Mouse (Mus musculus) lung, embryonic 15.5 days (tissue): ENCODE data around the gene Zc3h7b. TPM values are rescaled to one million over a fixed set of nuclear protein-coding genes. Genes with fewer than 3 reads are reported as not detected.
A peak's percentile ranks its signal among the peaks of the same experiment; 100 is the strongest.

Experiments used
- ATAC-seq: fragments of 200-750 bp; cut with Nextera tagmentation; 2 replicates; pipeline ENCODE4 v1.8.0; 2017; ENCODE audit warnings: moderate number of reproducible peaks, borderline replicate concordance; ENCODE audit not compliant: low FRiP score, low TSS enrichment; ENCODE audit errors: extremely low read depth
- H3K27ac ChIP-seq: fragments of 300-500 bp; sonication (generic); 2 replicates; pipeline ENCODE4 v1.5.1; 2015; ENCODE audit warnings: moderate library complexity, mild to moderate bottlenecking, inconsistent platforms
- H3K27me3 ChIP-seq: fragments of 300-500 bp; sonication (generic); 2 replicates; pipeline ENCODE4 v1.6.1; 2015; ENCODE audit warnings: inconsistent platforms
- H3K36me3 ChIP-seq: fragments of 300-500 bp; sonication (generic); 2 replicates; pipeline ENCODE4 v1.6.1; 2015; ENCODE audit warnings: inconsistent platforms
- H3K4me1 ChIP-seq: fragments of 300-500 bp; sonication (generic); 2 replicates; pipeline ENCODE4 v1.6.1; 2015; ENCODE audit warnings: inconsistent platforms
- H3K4me2 ChIP-seq: fragments of 300-500 bp; sonication (generic); 2 replicates; pipeline ENCODE4 v1.6.1; 2015; ENCODE audit warnings: inconsistent platforms, mild to moderate bottlenecking, moderate library complexity
- H3K4me3 ChIP-seq: fragments of 300-500 bp; sonication (generic); 2 replicates; pipeline ENCODE4 v1.5.1; 2015; ENCODE audit warnings: mild to moderate bottlenecking, inconsistent platforms
- H3K9ac ChIP-seq: fragments of 300-500 bp; sonication (generic); 2 replicates; pipeline ENCODE4 v1.6.1; 2015; ENCODE audit warnings: inconsistent platforms
- H3K9me3 ChIP-seq: fragments of 300-500 bp; sonication (generic); 2 replicates; pipeline ENCODE4 v1.6.1; 2016; ENCODE audit warnings: inconsistent platforms
- WGBS: fragments of 180-500 bp; shearing (Covaris S2); methylation state at CpG from one replicate; pipeline ENCODE4 v1.1.7; 2015; 5-methylcytosine and 5-hydroxymethylcytosine counted together
- polyA plus RNA-seq: library from polyadenylated mRNA; unstranded; fragments of >200 nt; fragmentation: Nextera tagmentation; extraction: Ambion mirVana; gene quantifications from 2 replicates; pipeline ENCODE4 v1.2.1, GENCODE M21; 2015

Gene Zc3h7b
- polyA plus RNA-seq, 1 experiment from 2014 or later, result 30.7 TPM

- Histone ChIP-seq H3K4me2 (no peak overlapping the region), H3K4me1 (no peaks in the 10 kb centered on the region), H3K9ac (no peak overlapping the region), H3K9me3 (no peaks in the 10 kb centered on the region), H3K36me3 (peaks cover 92% of the 10 kb centered on the region), H3K27ac (no peak overlapping the region), H3K4me3 (no peak overlapping the region), H3K27me3 (no peaks in the 10 kb centered on the region)
- 74% methylated on average over 6 of the region's 6 CpGs for WGBS
- ATAC-seq, result no peak
Observed at GRCm38 (mm10) chr15:81713742-81714141, 31.1 kb upstream of the Zc3h7b start.

GRCm38 (mm10) chr15:81718336-81719138 is 26.3 kb upstream of the Zc3h7b start:
- Histone ChIP-seq H3K9me3 (no peaks in the 10 kb centered on the region), H3K4me3 (no peak overlapping the region), H3K4me2 (no peak overlapping the region), H3K9ac (no peak overlapping the region), H3K4me1 (no peaks in the 10 kb centered on the region), H3K27me3 (no peaks in the 10 kb centered on the region), H3K36me3 (peaks cover 92% of the 10 kb centered on the region), H3K27ac (no peak overlapping the region)
- WGBS, result 86% methylated on average over 9 of the region's 9 CpGs
- ATAC-seq, result no peak

- Histone ChIP-seq H3K27me3 (no peaks in the 10 kb centered on the region), H3K9ac (no peak overlapping the region), H3K27ac (no peak overlapping the region), H3K4me1 (no peaks in the 10 kb centered on the region), H3K36me3 (peaks cover 93% of the 10 kb centered on the region), H3K4me2 (no peak overlapping the region), H3K9me3 (no peaks in the 10 kb centered on the region), H3K4me3 (no peak overlapping the region)
- 91% methylated on average over 6 of the region's 6 CpGs for WGBS
- no peak for ATAC-seq
Observed at GRCm38 (mm10) chr15:81719139-81719531, 25.7 kb upstream of the Zc3h7b start.

- H3K4me2 ChIP-seq, result no peak overlapping the region
- no peak overlapping the region for H3K9ac ChIP-seq
- H3K9me3 ChIP-seq, result no peaks in the 10 kb centered on the region
- 0 out of 2 replicates have a peak, but pooled peaks cover under 1% of the 10 kb centered on the region for H3K4me1 ChIP-seq
- no peaks in the 10 kb centered on the region for H3K27me3 ChIP-seq
- ATAC-seq, result no peak
- H3K36me3 ChIP-seq, result peaks cover 77% of the 10 kb centered on the region
- H3K27ac ChIP-seq, result no peak overlapping the region
- WGBS, result 93% methylated on average over 5 of the region's 5 CpGs
- no peak overlapping the region for H3K4me3 ChIP-seq
Observed at GRCm38 (mm10) chr15:81722361-81722760, 22.5 kb upstream of the Zc3h7b start.

GRCm38 (mm10) chr15:81723653-81724052 is 21.2 kb upstream of the Zc3h7b start:
- H3K9me3 ChIP-seq, result no peaks in the 10 kb centered on the region
- WGBS, result 88% methylated on average over 11 of the region's 11 CpGs
- H3K4me2 ChIP-seq, result no peak overlapping the region

GRCm38 (mm10) chr15:81725965-81726364 is 18.9 kb upstream of the Zc3h7b start:
- ATAC-seq, result no peak

More at GRCm38 (mm10) chr15:81723653-81724052, 21.2 kb upstream of the Zc3h7b start:
- Histone ChIP-seq H3K4me3 (no peak overlapping the region), H3K27me3 (no peaks in the 10 kb centered on the region), H3K27ac (no peak overlapping the region), H3K9ac (no peak overlapping the region), H3K4me1 (peaks cover 13% of the 10 kb centered on the region), H3K36me3 (peaks cover 64% of the 10 kb centered on the region)
- no peak for ATAC-seq

GRCm38 (mm10) chr15:81729241-81729791 is 15.5 kb upstream of the Zc3h7b start:
- peak; percentile 41 for ATAC-seq
- peaks cover 16% of the 10 kb centered on the region for H3K4me1 ChIP-seq
- peak overlapping the region; percentile 68 for H3K4me3 ChIP-seq
- peak overlapping the region; percentile 68 for H3K27ac ChIP-seq
- H3K4me2 ChIP-seq, result peak overlapping the region; percentile 80
- WGBS, result under 1% methylated on average over 49 of the region's 49 CpGs
- peak overlapping the region; percentile 86 for H3K9ac ChIP-seq
- peaks cover 7% of the 10 kb centered on the region; the same call in 1 of the 2 replicates for H3K36me3 ChIP-seq
- H3K27me3 ChIP-seq, result no peaks in the 10 kb centered on the region
- no peaks in the 10 kb centered on the region for H3K9me3 ChIP-seq

More at GRCm38 (mm10) chr15:81725965-81726364, 18.9 kb upstream of the Zc3h7b start:
- H3K36me3 ChIP-seq, result peaks cover 41% of the 10 kb centered on the region
- H3K27ac ChIP-seq, result no peak overlapping the region
- no peak overlapping the region for H3K4me2 ChIP-seq
- H3K9ac ChIP-seq, result no peak overlapping the region
- H3K4me3 ChIP-seq, result no peak overlapping the region
- WGBS, result 96% methylated on average over 8 of the region's 8 CpGs
- no peaks in the 10 kb centered on the region for H3K27me3 ChIP-seq
- H3K4me1 ChIP-seq, result peaks cover 16% of the 10 kb centered on the region
- no peaks in the 10 kb centered on the region for H3K9me3 ChIP-seq

- peak overlapping the region; percentile 68 for H3K4me3 ChIP-seq
- H3K9me3 ChIP-seq, result no peaks in the 10 kb centered on the region
- peak overlapping the region; percentile 68 for H3K27ac ChIP-seq
- H3K36me3 ChIP-seq, result 0 out of 2 replicates have a peak, but pooled peaks cover 3% of the 10 kb centered on the region
- no peaks in the 10 kb centered on the region for H3K27me3 ChIP-seq
- peak; percentile 99 for ATAC-seq
- peaks cover 16% of the 10 kb centered on the region for H3K4me1 ChIP-seq
- peak overlapping the region; percentile 86 for H3K9ac ChIP-seq
- peak overlapping the region; percentile 80 for H3K4me2 ChIP-seq
- WGBS, result 5% methylated on average over 41 of the region's 41 CpGs
Observed at GRCm38 (mm10) chr15:81729792-81730635, 14.8 kb upstream of the Zc3h7b start.

- H3K4me3 ChIP-seq, result no peak overlapping the region
- H3K4me1 ChIP-seq, result no peaks in the 10 kb centered on the region
- ATAC-seq, result no peak
- no peaks in the 10 kb centered on the region for H3K27me3 ChIP-seq
- H3K9ac ChIP-seq, result no peak overlapping the region
- H3K36me3 ChIP-seq, result no peaks in the 10 kb centered on the region
- no peaks in the 10 kb centered on the region for H3K9me3 ChIP-seq
- H3K27ac ChIP-seq, result no peak overlapping the region
- WGBS, result 49% methylated on average over 3 of the region's 3 CpGs
- H3K4me2 ChIP-seq, result no peak overlapping the region
Observed at GRCm38 (mm10) chr15:81735075-81735474, 9.8 kb upstream of the Zc3h7b start.

- H3K27me3 ChIP-seq, result no peaks in the 10 kb centered on the region
- ATAC-seq, result no peak
- 0 out of 2 replicates have a peak, but pooled peaks cover 1% of the 10 kb centered on the region for H3K4me1 ChIP-seq
- no peak overlapping the region for H3K27ac ChIP-seq
- H3K36me3 ChIP-seq, result no peaks in the 10 kb centered on the region
- no peak overlapping the region for H3K4me3 ChIP-seq
- H3K9ac ChIP-seq, result no peak overlapping the region
- no peaks in the 10 kb centered on the region for H3K9me3 ChIP-seq
- WGBS, result 63% methylated on average over 3 of the region's 3 CpGs
- H3K4me2 ChIP-seq, result no peak overlapping the region
Observed at GRCm38 (mm10) chr15:81739296-81739695, 5.6 kb upstream of the Zc3h7b start.

- Histone ChIP-seq H3K9ac (no peak overlapping the region), H3K4me3 (no peak overlapping the region), H3K36me3 (no peaks in the 10 kb centered on the region), H3K27ac (no peak overlapping the region), H3K4me2 (no peak overlapping the region), H3K27me3 (no peaks in the 10 kb centered on the region), H3K4me1 (0 out of 2 replicates have a peak, but pooled peaks cover 4% of the 10 kb centered on the region), H3K9me3 (no peaks in the 10 kb centered on the region)
- 10% methylated on average over 2 of the region's 2 CpGs for WGBS
- no peak for ATAC-seq
Observed at GRCm38 (mm10) chr15:81739924-81740323, 4.9 kb upstream of the Zc3h7b start.
